Mouse (Mus musculus): ENCODE measurements around the gene Stat3.

DNA sequence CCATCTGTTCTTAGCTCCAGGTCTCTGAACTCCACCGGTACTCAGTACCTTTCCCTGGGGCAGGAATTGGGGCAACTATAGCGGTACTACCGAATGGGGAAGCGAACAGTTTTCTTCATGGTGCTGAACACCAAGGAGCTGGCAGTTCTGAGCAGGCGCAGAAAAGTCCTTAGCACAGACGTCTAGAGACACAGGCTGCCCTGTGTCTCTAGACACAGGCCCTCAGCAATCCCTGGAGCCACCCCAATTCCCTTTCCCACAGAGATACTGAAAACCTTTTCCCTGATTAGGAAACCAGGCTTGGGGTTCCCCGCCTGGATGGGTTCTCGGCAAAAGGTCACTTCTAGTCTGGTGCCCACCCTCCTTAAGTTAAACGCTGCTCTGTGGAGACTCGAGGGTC lies 32.1 kb upstream of the Stat3 start:
- TF ChIP-seq CTCF (IDR thresholded peaks at IDR 0.05; ENCODE audit: low read depth, low read length) (no peak), TAL1 (conservative IDR thresholded peaks at IDR 0.05; ENCODE audit: low read depth, low read length) (no peak)

All from G1E (cell line).